Mouse (Mus musculus): ENCODE measurements around the gene Mvp. TPM values are rescaled to one million over a fixed set of nuclear protein-coding genes. Genes with fewer than 3 reads are reported as not detected.
A peak's percentile ranks its signal among the peaks of the same experiment; 100 is the strongest.

Gene Mvp
- polyA plus RNA-seq, 1 experiment, result 72.4 TPM

GRCm38 (mm10) chr7:127025556-127026160 lies 11.2 kb upstream of the Mvp start:
- Histone ChIP-seq H3K4me1 (peaks cover 82% of the 10 kb centered on the region), H3K4me3 (replicated peaks) (peak overlapping the region; percentile 96), H3K36me3 (replicated peaks; ENCODE audit: low read length) (peaks cover 68% of the 10 kb centered on the region), H3K9me3 (no peaks in the 10 kb centered on the region), H3K27me3 (replicated peaks) (no peaks in the 10 kb centered on the region)
- TF ChIP-seq FLI1 (IDR thresholded peaks at IDR 0.05; ENCODE audit: low read length) (no peak), GATA1 (IDR thresholded peaks at IDR 0.05; ENCODE audit: borderline replicate concordance, low read length) (no peak)

GRCm38 (mm10) chr7:127024755-127025555 lies 10.5 kb upstream of the Mvp start:
- H3K4me3 ChIP-seq (replicated peaks), result peak overlapping the region; percentile 96
- no peaks in the 10 kb centered on the region for H3K27me3 ChIP-seq (replicated peaks)
- no peaks in the 10 kb centered on the region for H3K9me3 ChIP-seq
- H3K4me1 ChIP-seq, result peaks cover 82% of the 10 kb centered on the region
- TF ChIP-seq FLI1 (IDR thresholded peaks at IDR 0.05; ENCODE audit: low read length) (no peak), GATA1 (IDR thresholded peaks at IDR 0.05; ENCODE audit: borderline replicate concordance, low read length) (no peak)
- peaks cover 64% of the 10 kb centered on the region for H3K36me3 ChIP-seq (replicated peaks; ENCODE audit: low read length)

- peaks cover 76% of the 10 kb centered on the region for H3K4me1 ChIP-seq
- H3K27me3 ChIP-seq (replicated peaks), result no peaks in the 10 kb centered on the region
- peak overlapping the region; percentile 96 for H3K4me3 ChIP-seq (replicated peaks)
- H3K36me3 ChIP-seq (replicated peaks; ENCODE audit: low read length), result peaks cover 60% of the 10 kb centered on the region
- no peaks in the 10 kb centered on the region for H3K9me3 ChIP-seq
- TF ChIP-seq GATA1 (IDR thresholded peaks at IDR 0.05; ENCODE audit: borderline replicate concordance, low read length) (no peak), FLI1 (IDR thresholded peaks at IDR 0.05; ENCODE audit: low read length) (no peak)
Observed at GRCm38 (mm10) chr7:127023896-127024690, 9.7 kb upstream of the Mvp start.

- TF ChIP-seq GATA1 (IDR thresholded peaks at IDR 0.05; ENCODE audit: borderline replicate concordance, low read length), result no peak
- no peak for TF ChIP-seq FLI1 (IDR thresholded peaks at IDR 0.05; ENCODE audit: low read length)
- Histone ChIP-seq H3K27me3 (replicated peaks) (no peaks in the 10 kb centered on the region), H3K4me3 (replicated peaks) (peak overlapping the region; percentile 96), H3K36me3 (replicated peaks; ENCODE audit: low read length) (peaks cover 54% of the 10 kb centered on the region), H3K9me3 (no peaks in the 10 kb centered on the region), H3K4me1 (peaks cover 76% of the 10 kb centered on the region)
Observed at GRCm38 (mm10) chr7:127023272-127023691, 8.9 kb upstream of the Mvp start.

GRCm38 (mm10) chr7:127022528-127023271 lies 8.3 kb upstream of the Mvp start:
- TF ChIP-seq FLI1 (IDR thresholded peaks at IDR 0.05; ENCODE audit: low read length) (no peak), GATA1 (IDR thresholded peaks at IDR 0.05; ENCODE audit: borderline replicate concordance, low read length) (no peak)
- Histone ChIP-seq H3K27me3 (replicated peaks) (no peaks in the 10 kb centered on the region), H3K9me3 (no peaks in the 10 kb centered on the region), H3K36me3 (replicated peaks; ENCODE audit: low read length) (peaks cover 48% of the 10 kb centered on the region), H3K4me3 (replicated peaks) (peak overlapping the region; percentile 96), H3K4me1 (peaks cover 76% of the 10 kb centered on the region)

- Histone ChIP-seq H3K4me3 (replicated peaks) (peak overlapping the region; percentile 83), H3K27me3 (replicated peaks) (no peaks in the 10 kb centered on the region), H3K36me3 (replicated peaks; ENCODE audit: low read length) (peaks cover 48% of the 10 kb centered on the region), H3K9me3 (no peaks in the 10 kb centered on the region), H3K4me1 (peaks cover 77% of the 10 kb centered on the region)
- TF ChIP-seq FLI1 (IDR thresholded peaks at IDR 0.05; ENCODE audit: low read length), result no peak
- no peak for TF ChIP-seq GATA1 (IDR thresholded peaks at IDR 0.05; ENCODE audit: borderline replicate concordance, low read length)
Observed at GRCm38 (mm10) chr7:127021563-127022527, 7.4 kb upstream of the Mvp start.

GRCm38 (mm10) chr7:127020901-127021562 lies 6.6 kb upstream of the Mvp start, which contains the start of the genes Gm42742 and Prrt2:
TSS of gene Gm42742 (minus strand) at chr7:127021097.
TSS of gene Prrt2 (minus strand) at chr7:127021211.
- H3K4me1 ChIP-seq, result peaks cover 82% of the 10 kb centered on the region

GRCm38 (mm10) chr7:127020491-127020890 lies 6.1 kb upstream of the Mvp start:
- H3K27me3 ChIP-seq (replicated peaks), result no peaks in the 10 kb centered on the region
- no peak for TF ChIP-seq GATA1 (IDR thresholded peaks at IDR 0.05; ENCODE audit: borderline replicate concordance, low read length)
- no peak for TF ChIP-seq FLI1 (IDR thresholded peaks at IDR 0.05; ENCODE audit: low read length)
- H3K4me3 ChIP-seq (replicated peaks), result peak overlapping the region; percentile 83
- H3K9me3 ChIP-seq, result no peaks in the 10 kb centered on the region
- peaks cover 87% of the 10 kb centered on the region for H3K4me1 ChIP-seq
- H3K36me3 ChIP-seq (replicated peaks; ENCODE audit: low read length), result peaks cover 53% of the 10 kb centered on the region

More at GRCm38 (mm10) chr7:127020901-127021562, 6.6 kb upstream of the Mvp start, which contains the start of the genes Gm42742 and Prrt2:
- no peaks in the 10 kb centered on the region for H3K27me3 ChIP-seq (replicated peaks)
- no peak for TF ChIP-seq GATA1 (IDR thresholded peaks at IDR 0.05; ENCODE audit: borderline replicate concordance, low read length)
- TF ChIP-seq FLI1 (IDR thresholded peaks at IDR 0.05; ENCODE audit: low read length), result no peak
- H3K9me3 ChIP-seq, result no peaks in the 10 kb centered on the region
- peaks cover 48% of the 10 kb centered on the region for H3K36me3 ChIP-seq (replicated peaks; ENCODE audit: low read length)
- H3K4me3 ChIP-seq (replicated peaks), result peak within 1 kb of the TSS; percentile 83
